Mouse (Mus musculus): ENCODE data around the gene Cenpt. TPM values are rescaled to one million over a fixed set of nuclear protein-coding genes. Genes with fewer than 3 reads are reported as not detected.
"Not testable (repeated sequence)": the region's sequence is repeated elsewhere in the genome, so short reads cannot be mapped to it uniquely, and the experiment has no call there.

Cenpt gene
- polyA plus RNA-seq, 1 experiment from 2014 or later = 54.7 TPM

- ATAC-seq = no peak
- WGBS = 79% methylated on average over 6 of the region's 6 CpGs
- H3K9ac ChIP-seq (ENCODE audit: low read depth, low read length) = no peak overlapping the region
- H3K27me3 ChIP-seq (replicated peaks; ENCODE audit: control insufficient read depth, insufficient read depth, low read length) = no peaks in the 10 kb centered on the region
- H3K4me2 ChIP-seq (ENCODE audit: low read length) = no peak overlapping the region
- H3K27ac ChIP-seq (ENCODE audit: low read depth, low read length) = no peak overlapping the region
- H3K36me3 ChIP-seq (ENCODE audit: control insufficient read depth, insufficient read depth, low read length) = no peaks in the 10 kb centered on the region
- no peak overlapping the region for H3K4me3 ChIP-seq (ENCODE audit: low read length)
- H3K9me3 ChIP-seq (ENCODE audit: control insufficient read depth, low read length) = no peaks in the 10 kb centered on the region
- H3K4me1 ChIP-seq (ENCODE audit: control insufficient read depth, insufficient read depth, low read depth, low read length) = no peaks in the 10 kb centered on the region
Measured at GRCm38 (mm10) chr8:105836991-105837390, 16.1 kb downstream of the Cenpt start.

- no peak overlapping the region for H3K4me2 ChIP-seq (ENCODE audit: low read length)
- no peak overlapping the region for H3K27ac ChIP-seq (ENCODE audit: low read depth, low read length)
- no peaks in the 10 kb centered on the region for H3K36me3 ChIP-seq (ENCODE audit: control insufficient read depth, insufficient read depth, low read length)
- H3K9ac ChIP-seq (ENCODE audit: low read depth, low read length) = no peak overlapping the region
- H3K27me3 ChIP-seq (replicated peaks; ENCODE audit: control insufficient read depth, insufficient read depth, low read length) = no peaks in the 10 kb centered on the region
- no peak overlapping the region for H3K4me3 ChIP-seq (ENCODE audit: low read length)
- 29% methylated on average over 11 of the region's 11 CpGs for whole genome bisulfite sequencing
- ATAC-seq = no peak
- H3K9me3 ChIP-seq (ENCODE audit: control insufficient read depth, low read length) = no peaks in the 10 kb centered on the region
- H3K4me1 ChIP-seq (ENCODE audit: control insufficient read depth, insufficient read depth, low read depth, low read length) = no peaks in the 10 kb centered on the region
Measured at GRCm38 (mm10) chr8:105835318-105835717, 17.8 kb downstream of the Cenpt start.

- not testable (repeated sequence) for H3K9me3 ChIP-seq (ENCODE audit: control insufficient read depth, low read length)
Measured at GRCm38 (mm10) chr8:105833740-105834139, 19.3 kb downstream of the Cenpt start.

GRCm38 (mm10) chr8:105826861-105827848 is 25.9 kb downstream of the Cenpt start, which contains the start of the genes Ranbp10 and Tsnaxip1:
Gene Ranbp10, minus strand, starts transcription at chr8:105827350.
Gene Tsnaxip1, plus strand, starts transcription at chr8:105827731.
- Histone ChIP-seq H3K9me3 (ENCODE audit: control insufficient read depth, low read length) (no peaks in the 10 kb centered on the region), H3K27me3 (replicated peaks; ENCODE audit: control insufficient read depth, insufficient read depth, low read length) (no peaks in the 10 kb centered on the region), H3K4me2 (ENCODE audit: low read length) (peak within 1 kb of the TSS; percentile 85), H3K36me3 (ENCODE audit: control insufficient read depth, insufficient read depth, low read length) (0 out of 2 replicates have a peak, but pooled peaks cover 3% of the 10 kb centered on the region), H3K4me3 (ENCODE audit: low read length) (peak within 1 kb of the TSS; percentile 78), H3K9ac (ENCODE audit: low read depth, low read length) (peak within 1 kb of the TSS; percentile 86), H3K27ac (ENCODE audit: low read depth, low read length) (peak within 1 kb of the TSS; percentile 80), H3K4me1 (ENCODE audit: control insufficient read depth, insufficient read depth, low read depth, low read length) (peaks cover 19% of the 10 kb centered on the region)
- peak; percentile 99 for ATAC-seq
- WGBS = under 1% methylated on average over 52 of the region's 52 CpGs

More at GRCm38 (mm10) chr8:105833740-105834139, 19.3 kb downstream of the Cenpt start:
- H3K9ac ChIP-seq (ENCODE audit: low read depth, low read length); H3K4me3 ChIP-seq (ENCODE audit: low read length); H3K4me1 ChIP-seq (ENCODE audit: control insufficient read depth, insufficient read depth, low read depth, low read length); H3K4me2 ChIP-seq (ENCODE audit: low read length); H3K27ac ChIP-seq (ENCODE audit: low read depth, low read length); H3K36me3 ChIP-seq (ENCODE audit: control insufficient read depth, insufficient read depth, low read length); H3K27me3 ChIP-seq (replicated peaks; ENCODE audit: control insufficient read depth, insufficient read depth, low read length); ATAC-seq: not testable (repeated sequence)
- WGBS = 80% methylated on average over 2 of the region's 2 CpGs

GRCm38 (mm10) chr8:105826379-105826778 is 26.7 kb downstream of the Cenpt start:
- WGBS = 10% methylated on average over 4 of the region's 4 CpGs

GRCm38 (mm10) chr8:105825506-105825905 is 27.6 kb downstream of the Cenpt start:
- Histone ChIP-seq H3K4me2 (ENCODE audit: low read length) (peak overlapping the region; percentile 85), H3K4me1 (ENCODE audit: control insufficient read depth, insufficient read depth, low read depth, low read length) (peaks cover 19% of the 10 kb centered on the region), H3K4me3 (ENCODE audit: low read length) (no peak overlapping the region), H3K36me3 (ENCODE audit: control insufficient read depth, insufficient read depth, low read length) (peaks cover 5% of the 10 kb centered on the region; the same call in 1 of the 2 replicates), H3K9ac (ENCODE audit: low read depth, low read length) (no peak overlapping the region), H3K9me3 (ENCODE audit: control insufficient read depth, low read length) (no peaks in the 10 kb centered on the region), H3K27me3 (replicated peaks; ENCODE audit: control insufficient read depth, insufficient read depth, low read length) (no peaks in the 10 kb centered on the region), H3K27ac (ENCODE audit: low read depth, low read length) (no peak overlapping the region)
- 73% methylated on average over 4 of the region's 4 CpGs for WGBS
- ATAC-seq = no peak

More at GRCm38 (mm10) chr8:105826379-105826778, 26.7 kb downstream of the Cenpt start:
- peak overlapping the region; percentile 86 for H3K9ac ChIP-seq (ENCODE audit: low read depth, low read length)
- H3K9me3 ChIP-seq (ENCODE audit: control insufficient read depth, low read length) = no peaks in the 10 kb centered on the region
- H3K27me3 ChIP-seq (replicated peaks; ENCODE audit: control insufficient read depth, insufficient read depth, low read length) = no peaks in the 10 kb centered on the region
- H3K4me1 ChIP-seq (ENCODE audit: control insufficient read depth, insufficient read depth, low read depth, low read length) = peaks cover 19% of the 10 kb centered on the region
- H3K4me2 ChIP-seq (ENCODE audit: low read length) = peak overlapping the region; percentile 85
- peak overlapping the region; percentile 78 for H3K4me3 ChIP-seq (ENCODE audit: low read length)
- ATAC-seq = no peak
- H3K27ac ChIP-seq (ENCODE audit: low read depth, low read length) = no peak overlapping the region
- H3K36me3 ChIP-seq (ENCODE audit: control insufficient read depth, insufficient read depth, low read length) = 0 out of 2 replicates have a peak, but pooled peaks cover 5% of the 10 kb centered on the region

GRCm38 (mm10) chr8:105820925-105821324 is 32.2 kb downstream of the Cenpt start:
- Histone ChIP-seq H3K4me1 (ENCODE audit: control insufficient read depth, insufficient read depth, low read depth, low read length) (peaks cover 10% of the 10 kb centered on the region), H3K9ac (ENCODE audit: low read depth, low read length) (no peak overlapping the region), H3K36me3 (ENCODE audit: control insufficient read depth, insufficient read depth, low read length) (peaks cover 5% of the 10 kb centered on the region; the same call in 1 of the 2 replicates), H3K4me3 (ENCODE audit: low read length) (no peak overlapping the region), H3K27me3 (replicated peaks; ENCODE audit: control insufficient read depth, insufficient read depth, low read length) (no peaks in the 10 kb centered on the region), H3K4me2 (ENCODE audit: low read length) (no peak overlapping the region), H3K9me3 (ENCODE audit: control insufficient read depth, low read length) (no peaks in the 10 kb centered on the region), H3K27ac (ENCODE audit: low read depth, low read length) (no peak overlapping the region)
- 100% methylated on average over 1 of the region's 1 CpGs for WGBS
- ATAC-seq = 0 out of 2 replicates have a peak, but pooled peaks have one; percentile 13

- peaks cover 5% of the 10 kb centered on the region; the same call in 1 of the 2 replicates for H3K36me3 ChIP-seq (ENCODE audit: control insufficient read depth, insufficient read depth, low read length)
- 91% methylated on average over 3 of the region's 3 CpGs for whole genome bisulfite sequencing
Measured at GRCm38 (mm10) chr8:105819659-105820058, 33.4 kb downstream of the Cenpt start.

GRCm38 (mm10) chr8:105813241-105813640 is 39.8 kb downstream of the Cenpt start:
- no peak for ATAC-seq
- no peaks in the 10 kb centered on the region for H3K36me3 ChIP-seq (ENCODE audit: control insufficient read depth, insufficient read depth, low read length)
- H3K4me3 ChIP-seq (ENCODE audit: low read length) = no peak overlapping the region
- H3K27me3 ChIP-seq (replicated peaks; ENCODE audit: control insufficient read depth, insufficient read depth, low read length) = no peaks in the 10 kb centered on the region
- H3K9ac ChIP-seq (ENCODE audit: low read depth, low read length) = no peak overlapping the region
- no peaks in the 10 kb centered on the region for H3K9me3 ChIP-seq (ENCODE audit: control insufficient read depth, low read length)
- H3K4me2 ChIP-seq (ENCODE audit: low read length) = no peak overlapping the region
- no peaks in the 10 kb centered on the region; the same call in 1 of the 2 replicates for H3K4me1 ChIP-seq (ENCODE audit: control insufficient read depth, insufficient read depth, low read depth, low read length)
- no peak overlapping the region for H3K27ac ChIP-seq (ENCODE audit: low read depth, low read length)
- 97% methylated on average over 6 of the region's 6 CpGs for WGBS

More at GRCm38 (mm10) chr8:105819659-105820058, 33.4 kb downstream of the Cenpt start:
- 0 out of 2 replicates have a peak, but pooled peaks cover 3% of the 10 kb centered on the region for H3K4me1 ChIP-seq (ENCODE audit: control insufficient read depth, insufficient read depth, low read depth, low read length)
- H3K4me3 ChIP-seq (ENCODE audit: low read length) = no peak overlapping the region
- H3K27ac ChIP-seq (ENCODE audit: low read depth, low read length) = no peak overlapping the region
- no peak overlapping the region for H3K9ac ChIP-seq (ENCODE audit: low read depth, low read length)
- H3K27me3 ChIP-seq (replicated peaks; ENCODE audit: control insufficient read depth, insufficient read depth, low read length) = no peaks in the 10 kb centered on the region
- no peaks in the 10 kb centered on the region for H3K9me3 ChIP-seq (ENCODE audit: control insufficient read depth, low read length)
- no peak overlapping the region for H3K4me2 ChIP-seq (ENCODE audit: low read length)
- ATAC-seq = no peak

Measured in hindbrain, embryonic 16.5 days (tissue).